Mouse (Mus musculus) lung, embryonic 16.5 days (tissue): ENCODE measurements around the gene Gm49721. TPM values are rescaled to one million over a fixed set of nuclear protein-coding genes. Genes with fewer than 3 reads are reported as not detected.

Experiments
- polyA plus RNA-seq: library from polyadenylated mRNA; unstranded; fragments of >200 nt; fragmentation: Nextera tagmentation; extraction: Ambion mirVana; gene quantifications from 2 replicates; pipeline ENCODE4 v1.2.1, GENCODE M21; 2015

Gm49721 gene
- polyA plus RNA-seq, 1 experiment from 2014 or later, result 0.33 TPM

Other genes starting within 250 kb of the Gm49721 start
- 154 and 168 TPM in 2 replicates for gene Ezr, start 196.1 kb upstream of the Gm49721 start, polyA plus RNA-seq
- gene Rsph3b, start 30.2 kb upstream of the Gm49721 start, polyA plus RNA-seq, result 48.9 TPM in 2 replicates
- gene Tagap1, start 17.7 kb upstream of the Gm49721 start, polyA plus RNA-seq, result 51.3 and 52.5 TPM in 2 replicates
- gene Rnaset2b, start 8.3 kb upstream of the Gm49721 start, polyA plus RNA-seq, result 287 and 340 TPM in 2 replicates
- gene Gm1604a, start 46.7 kb downstream of the Gm49721 start, polyA plus RNA-seq, result not detected in 2 replicates
- 10.5 and 10.6 TPM in 2 replicates for gene Rps6ka2, start 191.2 kb downstream of the Gm49721 start, polyA plus RNA-seq